Mouse (Mus musculus): ENCODE results near the gene Echdc2. TPM values are rescaled to one million over a fixed set of nuclear protein-coding genes. Genes with fewer than 3 reads are reported as not detected.
A peak's percentile ranks its signal among the peaks of the same experiment; 100 is the strongest.

Echdc2 gene
- polyA plus RNA-seq, 1 experiment from 2014 or later: 25.3 TPM

DNA sequence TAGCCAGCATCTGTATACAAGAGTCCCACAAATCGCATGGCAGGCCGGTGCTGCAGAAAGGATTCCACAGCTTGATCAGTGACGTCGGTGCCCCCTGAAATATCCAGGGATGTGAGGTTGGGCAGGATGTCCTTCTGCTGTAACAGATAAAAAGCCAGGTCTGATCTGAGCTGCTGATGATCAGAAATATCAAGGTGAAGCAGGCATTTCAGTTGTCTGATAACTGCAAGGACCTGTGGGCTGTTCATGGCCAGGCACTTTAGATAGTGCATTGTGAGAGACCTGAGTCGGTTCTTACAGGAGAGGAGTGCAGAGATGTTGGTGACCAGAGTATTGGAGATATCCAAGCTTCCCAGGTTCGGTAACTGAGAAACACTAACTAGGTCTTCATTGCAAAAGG is 39.4 kb downstream of the Echdc2 start:
- H3K9me3 ChIP-seq (replicated peaks; ENCODE audit: control insufficient read depth, low read length): no peaks in the 10 kb centered on the region
- no peaks in the 10 kb centered on the region for H3K4me1 ChIP-seq (ENCODE audit: control insufficient read depth, insufficient read depth, low read length)
- no peak overlapping the region for H3K27ac ChIP-seq (replicated peaks; ENCODE audit: low read depth, low read length)
- H3K4me3 ChIP-seq (ENCODE audit: low read depth, low read length): no peak overlapping the region
- ATAC-seq (replicated peaks; ENCODE audit: insufficient number of reproducible peaks, low FRiP score, low TSS enrichment, low read depth): no peak
- H3K4me2 ChIP-seq (ENCODE audit: low read depth, low read length): no peak overlapping the region
- no peaks in the 10 kb centered on the region for H3K36me3 ChIP-seq (replicated peaks; ENCODE audit: control insufficient read depth, insufficient read depth, low read depth, low read length)
- H3K27me3 ChIP-seq (ENCODE audit: control insufficient read depth, insufficient read depth, low read length): no peaks in the 10 kb centered on the region
- no peak for DNase-seq (ENCODE audit: low spot score)
- 90% methylated on average over 6 of the region's 6 CpGs for WGBS
- H3K9ac ChIP-seq (replicated peaks; ENCODE audit: low read length): no peak overlapping the region

DNA sequence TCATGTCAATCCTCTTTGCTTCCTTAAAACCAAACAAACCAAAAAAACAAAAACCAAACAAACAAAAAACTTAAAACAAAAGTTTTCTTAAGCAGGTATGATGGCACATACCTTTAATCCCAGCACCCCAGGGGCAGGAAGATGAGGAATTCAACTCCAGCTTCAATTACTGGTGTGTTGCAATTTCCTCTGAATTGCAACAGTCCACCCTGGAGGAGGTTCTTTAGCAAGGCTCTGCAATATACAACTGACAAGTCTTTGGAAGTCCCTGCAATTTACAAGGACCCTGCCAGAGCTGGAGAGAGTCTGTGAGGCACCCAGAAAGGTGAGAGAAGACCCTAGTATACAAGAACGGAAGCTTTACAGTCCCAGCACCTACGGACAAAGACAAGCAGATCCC is 47.8 kb downstream of the Echdc2 start:
- no peak overlapping the region for H3K4me3 ChIP-seq (ENCODE audit: low read depth, low read length)
- no peak overlapping the region for H3K9ac ChIP-seq (replicated peaks; ENCODE audit: low read length)
- no peaks in the 10 kb centered on the region for H3K36me3 ChIP-seq (replicated peaks; ENCODE audit: control insufficient read depth, insufficient read depth, low read depth, low read length)
- peaks cover 15% of the 10 kb centered on the region for H3K27me3 ChIP-seq (ENCODE audit: control insufficient read depth, insufficient read depth, low read length)
- no peak for ATAC-seq (replicated peaks; ENCODE audit: insufficient number of reproducible peaks, low FRiP score, low TSS enrichment, low read depth)
- H3K27ac ChIP-seq (replicated peaks; ENCODE audit: low read depth, low read length): no peak overlapping the region
- H3K4me1 ChIP-seq (ENCODE audit: control insufficient read depth, insufficient read depth, low read length): no peaks in the 10 kb centered on the region
- WGBS: 81% methylated on average over 2 of the region's 2 CpGs
- no peak overlapping the region for H3K4me2 ChIP-seq (ENCODE audit: low read depth, low read length)
- no peaks in the 10 kb centered on the region for H3K9me3 ChIP-seq (replicated peaks; ENCODE audit: control insufficient read depth, low read length)
- DNase-seq (ENCODE audit: low spot score): no peak

DNA sequence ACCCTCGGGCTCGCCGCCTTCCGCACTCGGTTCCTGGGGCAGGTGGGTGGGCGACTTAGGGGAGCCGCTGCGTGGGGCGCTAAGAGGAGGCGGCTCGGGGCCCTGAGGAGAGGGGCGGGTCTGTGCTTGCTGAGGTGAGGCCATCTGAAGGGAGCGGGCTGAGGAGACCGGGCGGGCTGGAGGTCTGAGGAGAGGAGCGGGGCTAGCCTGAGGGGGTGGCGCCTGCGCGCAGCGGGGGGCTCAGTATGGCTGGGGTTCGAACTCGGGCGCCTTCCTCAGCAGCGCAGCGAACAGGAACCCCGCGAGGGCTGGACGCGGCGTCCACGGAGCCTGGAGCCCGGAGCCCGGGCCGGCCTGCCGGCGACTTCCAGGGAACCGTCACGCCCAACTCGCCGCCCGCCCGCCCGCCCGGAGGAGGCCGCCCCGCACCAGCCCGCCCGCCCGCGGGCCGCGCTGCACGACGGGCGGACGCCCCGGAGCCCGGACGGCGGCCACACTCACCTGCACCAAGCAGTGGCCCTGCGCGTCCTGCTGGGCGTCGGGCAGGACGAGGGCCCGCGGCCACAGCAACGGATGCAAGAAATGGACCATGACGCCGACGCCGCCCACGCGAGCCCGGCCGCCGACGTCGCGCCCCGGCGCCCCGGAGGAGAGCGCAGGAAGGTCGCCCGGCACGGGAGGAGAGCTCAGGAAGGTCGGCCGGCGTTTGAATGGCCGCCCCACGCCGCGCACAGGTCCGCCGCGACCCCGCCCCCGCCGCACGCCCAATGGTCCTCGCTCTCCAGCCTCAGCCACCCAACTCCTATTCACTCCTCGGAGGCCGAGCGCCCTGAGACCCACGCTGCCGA is 52.3 kb downstream of the Echdc2 start, which contains the start of gene Zyg11a:
Gene Zyg11a (minus strand): TSS at position 717 of the 848 bp plus-strand sequence.
- H3K4me1 ChIP-seq (ENCODE audit: control insufficient read depth, insufficient read depth, low read length): no peaks in the 10 kb centered on the region
- peak within 1 kb of the TSS; percentile 25; the same call in 1 of the 2 replicates for H3K9ac ChIP-seq (replicated peaks; ENCODE audit: low read length)
- ATAC-seq (replicated peaks; ENCODE audit: insufficient number of reproducible peaks, low FRiP score, low TSS enrichment, low read depth): peak; percentile 73; the same call in 1 of the 2 replicates
- H3K27ac ChIP-seq (replicated peaks; ENCODE audit: low read depth, low read length): no peak within 1 kb of the TSS
- WGBS: under 1% methylated on average over 99 of the region's 107 CpGs
- H3K4me3 ChIP-seq (ENCODE audit: low read depth, low read length): peak within 1 kb of the TSS; percentile 42
- H3K36me3 ChIP-seq (replicated peaks; ENCODE audit: control insufficient read depth, insufficient read depth, low read depth, low read length): no peaks in the 10 kb centered on the region
- H3K4me2 ChIP-seq (ENCODE audit: low read depth, low read length): peak within 1 kb of the TSS; percentile 80
- peak; percentile 17 for DNase-seq (ENCODE audit: low spot score)
- no peaks in the 10 kb centered on the region for H3K9me3 ChIP-seq (replicated peaks; ENCODE audit: control insufficient read depth, low read length)
- peaks cover 23% of the 10 kb centered on the region for H3K27me3 ChIP-seq (ENCODE audit: control insufficient read depth, insufficient read depth, low read length)

DNA sequence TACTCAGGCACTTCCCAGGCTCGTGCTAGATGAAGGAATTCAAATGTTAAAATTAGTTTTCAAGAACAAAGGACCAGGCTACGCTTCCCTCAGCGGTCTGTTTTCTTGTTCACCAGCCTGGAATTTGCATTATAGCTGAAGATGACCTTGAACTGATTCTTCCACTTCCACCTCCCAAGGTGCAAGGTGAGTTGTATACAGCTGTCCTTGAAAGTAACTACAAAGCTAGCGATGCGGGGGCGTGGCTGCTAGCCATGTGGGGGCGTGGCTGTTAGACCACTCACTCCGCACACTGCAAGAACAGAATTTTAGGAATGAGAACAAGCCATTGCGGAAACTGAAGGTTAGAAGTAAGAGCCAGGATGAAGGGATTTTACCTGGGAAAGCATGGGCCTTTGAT is 53.8 kb downstream of the Echdc2 start:
- ATAC-seq (replicated peaks; ENCODE audit: insufficient number of reproducible peaks, low FRiP score, low TSS enrichment, low read depth): no peak
- Histone ChIP-seq H3K4me2 (ENCODE audit: low read depth, low read length) (no peak overlapping the region), H3K27me3 (ENCODE audit: control insufficient read depth, insufficient read depth, low read length) (peaks cover 23% of the 10 kb centered on the region)

DNA sequence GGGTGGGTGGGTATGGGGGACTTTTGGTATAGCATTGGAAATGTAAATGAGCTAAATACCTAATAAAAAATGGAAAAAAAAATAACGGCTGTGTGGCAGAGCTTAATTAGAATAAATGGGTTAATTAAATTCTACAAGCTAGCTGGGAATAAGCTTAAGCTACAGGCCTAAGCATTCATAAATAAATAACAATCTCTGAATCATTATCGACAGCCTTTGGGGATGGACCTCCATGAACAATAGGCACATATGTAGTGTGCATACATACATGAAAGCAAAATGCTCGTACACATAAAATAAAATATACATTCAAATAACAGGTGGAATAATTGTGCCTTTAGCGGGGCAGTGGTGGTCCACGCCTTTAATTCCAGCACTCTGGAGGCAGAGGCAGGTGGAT is 57.3 kb downstream of the Echdc2 start:
- Histone ChIP-seq H3K36me3 (replicated peaks; ENCODE audit: control insufficient read depth, insufficient read depth, low read depth, low read length) (no peaks in the 10 kb centered on the region), H3K4me2 (ENCODE audit: low read depth, low read length) (no peak overlapping the region), H3K9me3 (replicated peaks; ENCODE audit: control insufficient read depth, low read length) (no peaks in the 10 kb centered on the region), H3K4me1 (ENCODE audit: control insufficient read depth, insufficient read depth, low read length) (no peaks in the 10 kb centered on the region), H3K9ac (replicated peaks; ENCODE audit: low read length) (no peak overlapping the region), H3K27ac (replicated peaks; ENCODE audit: low read depth, low read length) (no peak overlapping the region), H3K27me3 (ENCODE audit: control insufficient read depth, insufficient read depth, low read length) (peaks cover 13% of the 10 kb centered on the region), H3K4me3 (ENCODE audit: low read depth, low read length) (no peak overlapping the region)
- DNase-seq (ENCODE audit: low spot score) (no peak), ATAC-seq (replicated peaks; ENCODE audit: insufficient number of reproducible peaks, low FRiP score, low TSS enrichment, low read depth) (no peak)
- WGBS: 96% methylated on average over 5 of the region's 5 CpGs

More for the DNA sequence above, 53.8 kb downstream of the Echdc2 start:
- Histone ChIP-seq H3K9ac (replicated peaks; ENCODE audit: low read length) (no peak overlapping the region), H3K4me1 (ENCODE audit: control insufficient read depth, insufficient read depth, low read length) (no peaks in the 10 kb centered on the region), H3K36me3 (replicated peaks; ENCODE audit: control insufficient read depth, insufficient read depth, low read depth, low read length) (no peaks in the 10 kb centered on the region), H3K9me3 (replicated peaks; ENCODE audit: control insufficient read depth, low read length) (no peaks in the 10 kb centered on the region), H3K27ac (replicated peaks; ENCODE audit: low read depth, low read length) (no peak overlapping the region), H3K4me3 (ENCODE audit: low read depth, low read length) (no peak overlapping the region)
- peak; percentile 48 for DNase-seq (ENCODE audit: low spot score)
- WGBS: 5% methylated on average over 9 of the region's 9 CpGs

DNA sequence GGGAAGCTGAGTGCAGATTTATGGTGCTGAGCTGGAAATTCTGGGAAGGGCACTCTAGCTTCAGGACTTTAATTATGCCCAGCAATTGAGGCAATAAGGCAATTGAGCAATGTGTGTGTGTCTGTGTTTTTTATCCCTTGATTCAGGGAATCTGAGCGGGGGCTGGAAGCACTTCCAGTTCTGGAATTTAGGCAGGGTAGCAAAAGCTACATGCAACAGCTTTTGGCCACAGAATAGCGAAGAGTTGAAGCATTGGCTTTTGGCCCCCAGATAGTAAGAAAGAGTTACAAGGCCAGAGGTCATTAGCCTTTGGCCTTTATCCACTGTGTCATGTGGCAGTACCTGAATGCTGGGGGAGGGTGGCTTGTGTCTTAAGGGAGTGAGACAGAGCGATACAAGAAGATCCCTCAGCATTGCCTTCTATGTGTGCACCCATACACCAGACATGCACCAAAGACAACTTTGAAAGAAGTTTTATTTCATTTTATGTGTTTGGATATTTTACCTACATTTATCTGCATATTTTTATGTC is 60.2 kb downstream of the Echdc2 start:
- no peak for ATAC-seq (replicated peaks; ENCODE audit: insufficient number of reproducible peaks, low FRiP score, low TSS enrichment, low read depth)
- WGBS: 47% methylated on average over 3 of the region's 3 CpGs
- Histone ChIP-seq H3K27ac (replicated peaks; ENCODE audit: low read depth, low read length) (no peak overlapping the region), H3K4me3 (ENCODE audit: low read depth, low read length) (no peak overlapping the region), H3K4me1 (ENCODE audit: control insufficient read depth, insufficient read depth, low read length) (no peaks in the 10 kb centered on the region), H3K9ac (replicated peaks; ENCODE audit: low read length) (no peak overlapping the region), H3K27me3 (ENCODE audit: control insufficient read depth, insufficient read depth, low read length) (no peaks in the 10 kb centered on the region), H3K36me3 (replicated peaks; ENCODE audit: control insufficient read depth, insufficient read depth, low read depth, low read length) (no peaks in the 10 kb centered on the region), H3K4me2 (ENCODE audit: low read depth, low read length) (no peak overlapping the region), H3K9me3 (replicated peaks; ENCODE audit: control insufficient read depth, low read length) (no peaks in the 10 kb centered on the region)
- DNase-seq (ENCODE audit: low spot score): no peak

Other genes with a start within 250 kb of the Echdc2 start
- 40.6 and 42.4 TPM in 2 replicates for gene Cpt2, start 241.8 kb upstream of the Echdc2 start, polyA plus RNA-seq (2014; fragmentation: Nextera tagmentation; extraction: Ambion mirVana)
- 0.11 TPM in 1 of 2 replicates, not detected in the other for gene Slc1a7, start 197.1 kb upstream of the Echdc2 start, polyA plus RNA-seq (2014; fragmentation: Nextera tagmentation; extraction: Ambion mirVana)
- 0.49 and 0.84 TPM in 2 replicates for gene Podn, start 69.0 kb upstream of the Echdc2 start, polyA plus RNA-seq (2014; fragmentation: Nextera tagmentation; extraction: Ambion mirVana)
- 183 and 186 TPM in 2 replicates for gene Scp2, start 20.4 kb upstream of the Echdc2 start, polyA plus RNA-seq (2014; fragmentation: Nextera tagmentation; extraction: Ambion mirVana)
- gene Zyg11a, start 52.6 kb downstream of the Echdc2 start, polyA plus RNA-seq (2014; fragmentation: Nextera tagmentation; extraction: Ambion mirVana): 0.11 TPM in 1 of 2 replicates, not detected in the other
- gene Zyg11b, start 135.7 kb downstream of the Echdc2 start, polyA plus RNA-seq (2014; fragmentation: Nextera tagmentation; extraction: Ambion mirVana): 14.0 TPM in 2 replicates
- 53.7 and 57.0 TPM in 2 replicates for gene Coa7, start 162.7 kb downstream of the Echdc2 start, polyA plus RNA-seq (2014; fragmentation: Nextera tagmentation; extraction: Ambion mirVana)
- gene Shisal2a, start 217.9 kb downstream of the Echdc2 start, polyA plus RNA-seq (2014; fragmentation: Nextera tagmentation; extraction: Ambion mirVana): 8.5 and 10.2 TPM in 2 replicates
- gene Gpx7, start 241.5 kb downstream of the Echdc2 start, polyA plus RNA-seq (2014; fragmentation: Nextera tagmentation; extraction: Ambion mirVana): 44.9 and 46.4 TPM in 2 replicates

All from embryonic facial prominence, embryonic 11.5 days (tissue).